Mouse (Mus musculus): Measurements from ENCODE around the gene Mapk12. TPM values are rescaled to one million over a fixed set of nuclear protein-coding genes. Genes with fewer than 3 reads are reported as not detected.

Mapk12 gene
- polyA plus RNA-seq, 2 experiments: 1.1 to 1.8 TPM

GRCm38 (mm10) chr15:89181561-89182270, 41.2 kb upstream of the Mapk12 start:
- Histone ChIP-seq H3K4me2 (ENCODE audit: low read depth) (peak overlapping the region; percentile 5; the same call in 1 of the 2 replicates), H3K36me3 (replicated peaks; ENCODE audit: control insufficient read depth, insufficient read depth, low read depth) (no peaks in the 10 kb centered on the region), H3K27me3 (ENCODE audit: control insufficient read depth, insufficient read depth, low read length) (peaks cover 21% of the 10 kb centered on the region), H3K9me3 (ENCODE audit: control insufficient read depth, low read length) (no peaks in the 10 kb centered on the region), H3K9ac (replicated peaks) (no peak overlapping the region), H3K4me1 (replicated peaks; ENCODE audit: control insufficient read depth in 2 of 2, insufficient read depth in 2 of 2, low read length in 1 of 2) (peaks cover 7 to 27% of the 10 kb centered on the region in 2 experiments), H3K4me3 (ENCODE audit: insufficient read depth in 1 of 2, low read depth in 2 of 2, low read length in 2 of 2) (no peak overlapping the region), H3K27ac (no peak overlapping the region)
- DNase-seq (ENCODE audit: low read depth in 3 of 3, low spot score in 3 of 3) (no peak), ATAC-seq (ENCODE audit: insufficient read depth) (no peak)
- 36% methylated on average over 10 of the region's 10 CpGs for WGBS (ENCODE audit: insufficient replicate concordance)
- TF ChIP-seq CTCF (IDR thresholded peaks at IDR 0.05; ENCODE audit: low read depth) (peak; percentile 28; the same call in 1 of the 2 replicates), EP300 (IDR thresholded peaks at IDR 0.05; ENCODE audit: low read depth) (no peak)

GRCm38 (mm10) chr15:89180571-89181229, 40.2 kb upstream of the Mapk12 start, which contains the start of gene Plxnb2:
Gene Plxnb2 (minus strand): TSS chr15:89180788.
- TF ChIP-seq EP300 (IDR thresholded peaks at IDR 0.05; ENCODE audit: low read depth) (no peak), CTCF (IDR thresholded peaks at IDR 0.05; ENCODE audit: low read depth) (no peak)
- DNase-seq (ENCODE audit: low read depth in 3 of 3, low spot score in 3 of 3) (no peak), ATAC-seq (ENCODE audit: insufficient read depth) (peak; percentile 59; the same call in 1 of the 2 replicates)
- Histone ChIP-seq H3K4me1 (replicated peaks; ENCODE audit: control insufficient read depth in 2 of 2, insufficient read depth in 2 of 2, low read length in 1 of 2) (peaks cover 7 to 32% of the 10 kb centered on the region in 2 experiments), H3K9ac (replicated peaks) (no peak within 1 kb of the TSS; the same call in 1 of the 2 replicates), H3K27me3 (ENCODE audit: control insufficient read depth, insufficient read depth, low read length) (peaks cover 21% of the 10 kb centered on the region), H3K4me2 (ENCODE audit: low read depth) (peak within 1 kb of the TSS; percentile 44), H3K27ac (no peak within 1 kb of the TSS), H3K4me3 (ENCODE audit: insufficient read depth in 1 of 2, low read depth in 2 of 2, low read length in 2 of 2) (peak within 1 kb of the TSS; percentile 51 to 55), H3K9me3 (ENCODE audit: control insufficient read depth, low read length) (no peaks in the 10 kb centered on the region), H3K36me3 (replicated peaks; ENCODE audit: control insufficient read depth, insufficient read depth, low read depth) (no peaks in the 10 kb centered on the region)
- WGBS (ENCODE audit: insufficient replicate concordance): under 1% methylated on average over 68 of the region's 72 CpGs

GRCm38 (mm10) chr15:89180081-89180541, 39.6 kb upstream of the Mapk12 start:
- DNase-seq (ENCODE audit: low read depth in 3 of 3, low spot score in 3 of 3): no peak
- no peak overlapping the region for H3K9ac ChIP-seq (replicated peaks)
- no peak for TF ChIP-seq CTCF (IDR thresholded peaks at IDR 0.05; ENCODE audit: low read depth)
- no peak for TF ChIP-seq EP300 (IDR thresholded peaks at IDR 0.05; ENCODE audit: low read depth)
- peak overlapping the region; percentile 51 to 55 for H3K4me3 ChIP-seq (ENCODE audit: insufficient read depth in 1 of 2, low read depth in 2 of 2, low read length in 2 of 2)
- WGBS (ENCODE audit: insufficient replicate concordance): 5% methylated on average over 26 of the region's 26 CpGs
- H3K27ac ChIP-seq: no peak overlapping the region
- no peaks in the 10 kb centered on the region for H3K36me3 ChIP-seq (replicated peaks; ENCODE audit: control insufficient read depth, insufficient read depth, low read depth)
- H3K27me3 ChIP-seq (ENCODE audit: control insufficient read depth, insufficient read depth, low read length): peaks cover 21% of the 10 kb centered on the region
- no peak for ATAC-seq (ENCODE audit: insufficient read depth)
- peaks cover 7 to 34% of the 10 kb centered on the region in 2 experiments for H3K4me1 ChIP-seq (replicated peaks; ENCODE audit: control insufficient read depth in 2 of 2, insufficient read depth in 2 of 2, low read length in 1 of 2)
- H3K9me3 ChIP-seq (ENCODE audit: control insufficient read depth, low read length): no peaks in the 10 kb centered on the region
- peak overlapping the region; percentile 44 for H3K4me2 ChIP-seq (ENCODE audit: low read depth)

GRCm38 (mm10) chr15:89179630-89179964, 39.1 kb upstream of the Mapk12 start:
- Histone ChIP-seq H3K4me1 (replicated peaks; ENCODE audit: control insufficient read depth in 2 of 2, insufficient read depth in 2 of 2, low read length in 1 of 2) (peaks cover 7 to 36% of the 10 kb centered on the region in 2 experiments), H3K9me3 (ENCODE audit: control insufficient read depth, low read length) (no peaks in the 10 kb centered on the region), H3K9ac (replicated peaks) (no peak overlapping the region; the same call in 1 of the 2 replicates), H3K4me3 (ENCODE audit: insufficient read depth in 1 of 2, low read depth in 2 of 2, low read length in 2 of 2) (peak overlapping the region; percentile 51 to 55), H3K27me3 (ENCODE audit: control insufficient read depth, insufficient read depth, low read length) (peaks cover 21% of the 10 kb centered on the region), H3K36me3 (replicated peaks; ENCODE audit: control insufficient read depth, insufficient read depth, low read depth) (no peaks in the 10 kb centered on the region), H3K4me2 (ENCODE audit: low read depth) (peak overlapping the region; percentile 44), H3K27ac (no peak overlapping the region)
- 23% methylated on average over 6 of the region's 6 CpGs for WGBS (ENCODE audit: insufficient replicate concordance)
- DNase-seq (ENCODE audit: low read depth in 3 of 3, low spot score in 3 of 3) (no peak), ATAC-seq (ENCODE audit: insufficient read depth) (no peak)
- no peak for TF ChIP-seq CTCF (IDR thresholded peaks at IDR 0.05; ENCODE audit: low read depth)
- TF ChIP-seq EP300 (IDR thresholded peaks at IDR 0.05; ENCODE audit: low read depth): no peak

Measured in liver, embryonic 14.5 days (tissue).